Mouse (Mus musculus) MEL (cell line): ENCODE measurements around the gene Obp1b. TPM values are rescaled to one million over a fixed set of nuclear protein-coding genes. Genes with fewer than 3 reads are reported as not detected.
"Not testable (repeated sequence)": the region's sequence is repeated elsewhere in the genome, so short reads cannot be mapped to it uniquely, and the experiment has no call there.

Source experiments
- DNase-seq: peaks from one replicate; pipeline ENCODE4 v3.0.0; 2011; ENCODE audit warnings: low read depth, low spot score
- H3K27ac ChIP-seq: 2 replicates; pipeline ENCODE4 v1.5.1; 2012; ENCODE audit warnings: low read depth, mild to moderate bottlenecking, control low read depth, low read length, moderate library complexity; ENCODE audit not compliant: control insufficient read depth
- H3K27me3 ChIP-seq, 2 experiments: fragments of 150-350 bp in 1 of 2; sonication (generic) in 1 of 2; 2 replicates each; pipeline ENCODE4 v1.6.1; 2012; ENCODE audit warnings: low read length in 2 of 2, mild to moderate bottlenecking in 2 of 2, improper control_type of control experiment in 1 of 2, moderate library complexity in 1 of 2; ENCODE audit not compliant: insufficient read depth in 2 of 2, control insufficient read depth in 1 of 2
- H3K36me3 ChIP-seq, 2 experiments: 2 replicates each; pipeline ENCODE4 v1.6.1; 2012 to 2014; ENCODE audit warnings: low read length in 2 of 2, improper control_type of control experiment in 1 of 2, inconsistent platforms in 1 of 2, mild to moderate bottlenecking in 1 of 2; ENCODE audit not compliant: insufficient read depth in 2 of 2, control insufficient read depth in 1 of 2
- H3K4me1 ChIP-seq, 2 experiments: fragments of 150-350 bp in 1 of 2; sonication (generic) in 1 of 2; 2 replicates each; pipeline ENCODE4 v1.6.1; 2012; ENCODE audit warnings: low read length in 2 of 2, improper control_type of control experiment in 1 of 2, mild to moderate bottlenecking in 1 of 2; ENCODE audit not compliant: insufficient read depth in 2 of 2, control insufficient read depth in 1 of 2
- H3K4me3 ChIP-seq, 2 experiments: fragments of 150-350 bp in 1 of 2; sonication (generic) in 1 of 2; 2 replicates each; pipeline ENCODE4 v1.5.1; 2012; ENCODE audit warnings: low read depth in 2 of 2, low read length in 2 of 2, mild to moderate bottlenecking in 2 of 2, moderate library complexity in 2 of 2, control low read depth in 1 of 2, improper control_type of control experiment in 1 of 2; ENCODE audit not compliant: control insufficient read depth in 1 of 2, insufficient read depth in 1 of 2
- H3K79me2 ChIP-seq: 2 replicates; pipeline ENCODE4 v1.6.1; 2012; ENCODE audit warnings: mild to moderate bottlenecking, low read length, moderate library complexity; ENCODE audit not compliant: control insufficient read depth, poor library complexity, insufficient read depth
- H3K9ac ChIP-seq: 2 replicates; pipeline ENCODE4 v1.6.1; 2012; ENCODE audit warnings: low read depth, mild to moderate bottlenecking, control low read depth, low read length, moderate library complexity; ENCODE audit not compliant: control insufficient read depth, poor library complexity, severe bottlenecking
- H3K9me3 ChIP-seq: fragments of 150-350 bp; sonication (generic); replicated peaks from 2 replicates; pipeline ENCODE4 v1.6.1; 2012; ENCODE audit warnings: mild to moderate bottlenecking, low read length, improper control_type of control experiment, moderate library complexity; ENCODE audit not compliant: insufficient read depth
- CTCF ChIP-seq, 3 experiments: IDR thresholded peaks in 2 of 3; conservative IDR thresholded peaks in 1 of 3; 2 replicates each; pipeline ENCODE4 v1.5.1; 2011 to 2012; ENCODE audit warnings: low read length in 3 of 3, low read depth in 2 of 3, mild to moderate bottlenecking in 2 of 3, improper control_type of control experiment in 1 of 3, inconsistent platforms in 1 of 3, mixed read lengths in 1 of 3, moderate library complexity in 1 of 3; ENCODE audit not compliant: control insufficient read depth in 1 of 3, insufficient read depth in 1 of 3, poor library complexity in 1 of 3, severe bottlenecking in 1 of 3
- ELF1 ChIP-seq: IDR thresholded peaks from 2 replicates; pipeline ENCODE4 v1.6.1; 2014; ENCODE audit warnings: low read depth, mild to moderate bottlenecking, inconsistent platforms, low read length, improper control_type of control experiment, moderate library complexity
- EP300 ChIP-seq, 2 experiments: IDR thresholded peaks; 2 replicates each; pipeline ENCODE4 v1.6.1; 2011; ENCODE audit warnings: improper control_type of control experiment in 2 of 2, low read length in 2 of 2, low read depth in 1 of 2, mild to moderate bottlenecking in 1 of 2
- ETS1 ChIP-seq: IDR thresholded peaks from 2 replicates; pipeline ENCODE4 v1.6.1; 2012; ENCODE audit warnings: low read depth, mild to moderate bottlenecking, inconsistent platforms, low read length, improper control_type of control experiment, moderate library complexity
- MEF2A ChIP-seq: IDR thresholded peaks from 2 replicates; pipeline ENCODE4 v1.6.1; 2014; ENCODE audit warnings: low read depth, mild to moderate bottlenecking, inconsistent platforms, low read length, improper control_type of control experiment; ENCODE audit not compliant: poor library complexity, insufficient replicate concordance, severe bottlenecking; ENCODE audit errors: extremely low read depth
- MXI1 ChIP-seq: IDR thresholded peaks from 2 replicates; pipeline ENCODE4 v1.6.1; 2011; ENCODE audit warnings: mild to moderate bottlenecking, low read depth, low read length, improper control_type of control experiment
- MYB ChIP-seq: IDR thresholded peaks from 2 replicates; pipeline ENCODE4 v1.6.1; 2011; ENCODE audit warnings: mild to moderate bottlenecking, low read depth, low read length, improper control_type of control experiment
- NELFE ChIP-seq: IDR thresholded peaks from 2 replicates; pipeline ENCODE4 v1.6.1; 2011; ENCODE audit warnings: low read depth, low read length, improper control_type of control experiment
- POLR2A ChIP-seq, 2 experiments: IDR thresholded peaks; 2 replicates each; pipeline ENCODE4 v1.6.1; 2011 to 2012; ENCODE audit warnings: low read length in 2 of 2, mild to moderate bottlenecking in 2 of 2, control low read depth in 1 of 2, improper control_type of control experiment in 1 of 2, low read depth in 1 of 2, moderate library complexity in 1 of 2; ENCODE audit not compliant: control insufficient read depth in 1 of 2, insufficient read depth in 1 of 2, poor library complexity in 1 of 2
- RAD21 ChIP-seq: IDR thresholded peaks from 2 replicates; pipeline ENCODE4 v1.6.1; 2011; ENCODE audit warnings: mild to moderate bottlenecking, low read depth, low read length, improper control_type of control experiment
- SMC3 ChIP-seq: IDR thresholded peaks from 2 replicates; pipeline ENCODE4 v1.6.1; 2011; ENCODE audit warnings: low read depth, low read length, improper control_type of control experiment
- TBP ChIP-seq: IDR thresholded peaks from 2 replicates; pipeline ENCODE4 v1.8.0; 2011; ENCODE audit warnings: low read depth, low read length, improper control_type of control experiment
- TCF12 ChIP-seq: IDR thresholded peaks from 2 replicates; pipeline ENCODE4 v1.6.1; 2014; ENCODE audit warnings: low read depth, mild to moderate bottlenecking, inconsistent platforms, low read length, improper control_type of control experiment, moderate library complexity
- UBTF ChIP-seq: IDR thresholded peaks from 2 replicates; pipeline ENCODE4 v1.6.1; 2012; ENCODE audit warnings: low read depth, mild to moderate bottlenecking, inconsistent platforms, low read length, improper control_type of control experiment, moderate library complexity, borderline replicate concordance; ENCODE audit not compliant: insufficient read depth
- polyA plus RNA-seq, 2 experiments: library from polyadenylated mRNA; stranded (reverse) in 1 of 2; unstranded in 1 of 2; fragments of >175 nt in 1 of 2; fragments of >200 nt in 1 of 2; gene quantifications; 2 replicates each; pipeline versions ENCODE4 v1.2.1 to v1.2.4; 2012; ENCODE audit warnings: low replicate concordance in 2 of 2, low read depth in 1 of 2; ENCODE audit not compliant: insufficient read length in 2 of 2, insufficient read depth in 1 of 2, missing spikeins in 1 of 2
- total RNA-seq: library from RNA; depleted of rRNA; stranded (reverse); fragments of 300-350 nt; gene quantifications from 2 replicates; pipeline ENCODE4 v1.2.3, GENCODE M21; 2012; rRNA removed

Gene Obp1b
- total RNA-seq (not detected in 2 replicates), polyA plus RNA-seq (not detected)

DNA sequence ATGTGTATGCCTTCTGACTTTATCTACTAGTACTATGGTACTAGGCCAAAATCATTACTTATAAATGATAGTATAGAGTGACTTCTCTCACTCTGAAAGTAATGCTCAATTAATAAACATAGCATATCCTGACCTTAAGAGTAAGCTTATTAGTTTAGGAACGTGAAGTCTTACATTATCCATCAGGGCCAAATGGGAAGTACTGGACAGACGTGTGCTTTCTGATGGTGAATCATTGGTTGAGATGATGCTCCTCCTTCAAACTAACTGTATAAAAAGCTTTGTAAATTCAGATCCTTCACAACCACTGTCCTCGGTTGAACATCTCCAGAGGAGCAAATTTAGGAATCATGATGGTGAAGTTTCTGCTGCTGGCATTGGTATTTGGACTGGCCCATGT, at the start of gene Obp1b:
Gene Obp1b (plus strand): TSS at position 301 of the 400 bp plus-strand sequence.
- not testable (repeated sequence) for H3K36me3 ChIP-seq, H3K27ac ChIP-seq, H3K4me1 ChIP-seq, H3K9ac ChIP-seq, H3K9me3 ChIP-seq, DNase-seq, H3K79me2 ChIP-seq, H3K4me3 ChIP-seq, H3K27me3 ChIP-seq

DNA sequence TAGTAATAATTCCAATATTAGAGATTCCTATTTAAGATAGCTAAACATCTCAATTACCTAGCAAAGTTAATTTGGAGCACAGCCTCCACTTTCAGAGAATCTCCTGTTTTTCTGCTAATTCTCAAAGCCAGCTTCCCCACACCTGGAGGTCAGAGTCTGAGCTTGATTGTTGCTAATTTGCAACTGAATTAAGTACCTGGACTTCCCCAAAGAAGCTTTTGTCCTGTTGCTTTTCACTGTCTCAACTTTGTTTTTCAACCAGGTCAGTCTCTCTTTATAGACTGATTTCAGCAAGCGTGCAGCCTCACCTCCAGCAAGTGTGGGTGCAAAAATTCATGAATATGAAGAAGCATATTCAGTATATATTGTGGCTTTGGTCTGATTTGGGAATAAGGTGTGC, 15.6 kb downstream of the Obp1b start:
- DNase-seq, H3K79me2 ChIP-seq, H3K36me3 ChIP-seq: not testable (repeated sequence)

GRCm38 (mm10) chrX:78202829-78203228, 16.3 kb downstream of the Obp1b start:
- DNase-seq = no peak
- no peaks in the 10 kb centered on the region for H3K27me3 ChIP-seq
- TF ChIP-seq ELF1 = no peak
- no peak for TF ChIP-seq CTCF (IDR thresholded peaks at IDR 0.05 in 2 of 3, conservative IDR thresholded peaks at IDR 0.05 in 1 of 3; ENCODE audit: control insufficient read depth in 1 of 3, insufficient read depth in 1 of 3, low read depth in 2 of 3, low read length in 3 of 3, poor library complexity in 1 of 3, severe bottlenecking in 1 of 3)
- no peak for TF ChIP-seq MYB
- no peak for TF ChIP-seq TBP
- no peak for TF ChIP-seq TCF12
- TF ChIP-seq EP300 (IDR thresholded peaks at IDR 0.05; ENCODE audit: low read depth in 1 of 2, low read length in 2 of 2) = no peak
- TF ChIP-seq ETS1 = no peak
- TF ChIP-seq MEF2A = no peak
- no peak for TF ChIP-seq SMC3
- no peak for TF ChIP-seq POLR2A (IDR thresholded peaks at IDR 0.05; ENCODE audit: control insufficient read depth in 1 of 2, insufficient read depth in 1 of 2, low read depth in 1 of 2, low read length in 2 of 2, poor library complexity in 1 of 2)
- TF ChIP-seq RAD21 = no peak
- TF ChIP-seq UBTF = no peak
- no peak for TF ChIP-seq NELFE
- TF ChIP-seq MXI1 = no peak
- H3K9me3 ChIP-seq = no peaks in the 10 kb centered on the region
- H3K36me3 ChIP-seq = no peaks in the 10 kb centered on the region
- H3K4me1 ChIP-seq = no peaks in the 10 kb centered on the region
- H3K79me2 ChIP-seq = no peaks in the 10 kb centered on the region
- no peak overlapping the region for H3K9ac ChIP-seq
- H3K27ac ChIP-seq = no peak overlapping the region
- no peak overlapping the region for H3K4me3 ChIP-seq

More for the DNA sequence above, 15.6 kb downstream of the Obp1b start:
- H3K27ac ChIP-seq, H3K4me1 ChIP-seq, H3K9ac ChIP-seq, H3K4me3 ChIP-seq, H3K27me3 ChIP-seq, H3K9me3 ChIP-seq: not testable (repeated sequence)

Other genes with a start within 250 kb of the Obp1b start
- not detected in 2 replicates for gene Obp1a, start 95.4 kb upstream of the Obp1b start, total RNA-seq
- gene Obp1a, start 95.4 kb upstream of the Obp1b start, polyA plus RNA-seq = not detected
- gene Gm5938, start 61.3 kb upstream of the Obp1b start, total RNA-seq = not detected in 2 replicates
- not detected for gene Gm5938, start 61.3 kb upstream of the Obp1b start, polyA plus RNA-seq
- not detected in 2 replicates for gene Gm14743, start 59.1 kb downstream of the Obp1b start, total RNA-seq
- gene Gm14743, start 59.1 kb downstream of the Obp1b start, polyA plus RNA-seq = not detected
- not detected in 2 replicates for gene 4930480E11Rik, start 182.9 kb downstream of the Obp1b start, total RNA-seq
- gene 4930480E11Rik, start 182.9 kb downstream of the Obp1b start, polyA plus RNA-seq = not detected